Mouse (Mus musculus): ENCODE measurements around the gene Rtn4r. TPM values are rescaled to one million over a fixed set of nuclear protein-coding genes. Genes with fewer than 3 reads are reported as not detected.
A peak's percentile ranks its signal among the peaks of the same experiment; 100 is the strongest.
"Not testable (repeated sequence)": the region's sequence is repeated elsewhere in the genome, so short reads cannot be mapped to it uniquely, and the experiment has no call there.

The Rtn4r gene
- polyA plus RNA-seq, 1 experiment from 2014 or later, result 7.8 TPM

GRCm38 (mm10) chr16:18185715-18186449, 58.4 kb downstream of the Rtn4r start:
- no peak for ATAC-seq
- no peak overlapping the region for H3K4me2 ChIP-seq
- WGBS, result 87% methylated on average over 8 of the region's 8 CpGs

GRCm38 (mm10) chr16:18186798-18187197, 59.4 kb downstream of the Rtn4r start:
- no peaks in the 10 kb centered on the region for H3K36me3 ChIP-seq (ENCODE audit: poor library complexity, severe bottlenecking)
- no peak overlapping the region for H3K9ac ChIP-seq
- no peak overlapping the region for H3K27ac ChIP-seq
- no peak overlapping the region for H3K4me3 ChIP-seq
- H3K9me3 ChIP-seq (replicated peaks), result no peaks in the 10 kb centered on the region
- ATAC-seq, result no peak
- 0 out of 2 replicates have a peak, but pooled peaks cover 4% of the 10 kb centered on the region for H3K27me3 ChIP-seq
- no peaks in the 10 kb centered on the region for H3K4me1 ChIP-seq
- WGBS, result 87% methylated on average over 4 of the region's 4 CpGs
- H3K4me2 ChIP-seq, result no peak overlapping the region

More at GRCm38 (mm10) chr16:18185715-18186449, 58.4 kb downstream of the Rtn4r start:
- Histone ChIP-seq H3K36me3 (ENCODE audit: poor library complexity, severe bottlenecking) (no peaks in the 10 kb centered on the region), H3K9ac (no peak overlapping the region), H3K27me3 (0 out of 2 replicates have a peak, but pooled peaks cover 4% of the 10 kb centered on the region), H3K27ac (no peak overlapping the region), H3K4me3 (no peak overlapping the region), H3K4me1 (no peaks in the 10 kb centered on the region), H3K9me3 (replicated peaks) (no peaks in the 10 kb centered on the region)

- Histone ChIP-seq H3K27ac (no peak overlapping the region), H3K27me3 (0 out of 2 replicates have a peak, but pooled peaks cover 4% of the 10 kb centered on the region), H3K9me3 (replicated peaks) (no peaks in the 10 kb centered on the region), H3K4me1 (no peaks in the 10 kb centered on the region), H3K4me2 (no peak overlapping the region), H3K9ac (no peak overlapping the region), H3K36me3 (ENCODE audit: poor library complexity, severe bottlenecking) (no peaks in the 10 kb centered on the region), H3K4me3 (no peak overlapping the region)
- ATAC-seq, result no peak
- 94% methylated on average over 3 of the region's 3 CpGs for WGBS
Measured at GRCm38 (mm10) chr16:18187221-18187620, 59.8 kb downstream of the Rtn4r start.

- WGBS, result 72% methylated on average over 2 of the region's 2 CpGs
- ATAC-seq, result no peak
- peaks cover 19% of the 10 kb centered on the region for H3K4me1 ChIP-seq
- no peaks in the 10 kb centered on the region for H3K9me3 ChIP-seq (replicated peaks)
- no peak overlapping the region for H3K27ac ChIP-seq
- no peak overlapping the region for H3K9ac ChIP-seq
- no peak overlapping the region for H3K4me2 ChIP-seq
- H3K27me3 ChIP-seq, result 0 out of 2 replicates have a peak, but pooled peaks cover 4% of the 10 kb centered on the region
- no peaks in the 10 kb centered on the region for H3K36me3 ChIP-seq (ENCODE audit: poor library complexity, severe bottlenecking)
- H3K4me3 ChIP-seq, result no peak overlapping the region
Measured at GRCm38 (mm10) chr16:18191006-18191405, 63.6 kb downstream of the Rtn4r start.

- Histone ChIP-seq H3K4me1 (peaks cover 44% of the 10 kb centered on the region), H3K4me3 (no peak overlapping the region), H3K36me3 (ENCODE audit: poor library complexity, severe bottlenecking) (no peaks in the 10 kb centered on the region), H3K9ac (peak overlapping the region; percentile 8; the same call in 1 of the 2 replicates), H3K9me3 (replicated peaks) (no peaks in the 10 kb centered on the region), H3K4me2 (no peak overlapping the region), H3K27me3 (0 out of 2 replicates have a peak, but pooled peaks cover 4% of the 10 kb centered on the region), H3K27ac (peak overlapping the region; percentile 65)
- WGBS, result 76% methylated on average over 15 of the region's 15 CpGs
- ATAC-seq, result peak; percentile 20
Measured at GRCm38 (mm10) chr16:18194208-18194985, 67.0 kb downstream of the Rtn4r start.

GRCm38 (mm10) chr16:18195068-18195467, 67.6 kb downstream of the Rtn4r start:
- Histone ChIP-seq H3K27me3 (0 out of 2 replicates have a peak, but pooled peaks cover 4% of the 10 kb centered on the region), H3K4me2 (no peak overlapping the region), H3K27ac (peak overlapping the region; percentile 65; the same call in 1 of the 2 replicates), H3K4me1 (peaks cover 49% of the 10 kb centered on the region), H3K4me3 (no peak overlapping the region), H3K9me3 (replicated peaks) (no peaks in the 10 kb centered on the region), H3K36me3 (ENCODE audit: poor library complexity, severe bottlenecking) (no peaks in the 10 kb centered on the region), H3K9ac (0 out of 2 replicates have a peak overlapping the region, but pooled peaks have one; percentile 8)
- WGBS, result 44% methylated on average over 5 of the region's 5 CpGs
- ATAC-seq, result peak; percentile 61

GRCm38 (mm10) chr16:18195561-18195960, 68.1 kb downstream of the Rtn4r start:
- ATAC-seq, H3K4me2 ChIP-seq: not testable (repeated sequence)
- 42% methylated on average over 3 of the region's 3 CpGs for WGBS

GRCm38 (mm10) chr16:18197881-18198280, 70.4 kb downstream of the Rtn4r start:
- 88% methylated on average over 6 of the region's 6 CpGs for WGBS
- peaks cover 49% of the 10 kb centered on the region for H3K4me1 ChIP-seq
- no peaks in the 10 kb centered on the region for H3K27me3 ChIP-seq
- H3K9me3 ChIP-seq (replicated peaks), result no peaks in the 10 kb centered on the region
- H3K4me3 ChIP-seq, result no peak overlapping the region
- no peak overlapping the region for H3K9ac ChIP-seq
- H3K36me3 ChIP-seq (ENCODE audit: poor library complexity, severe bottlenecking), result no peaks in the 10 kb centered on the region
- no peak overlapping the region for H3K4me2 ChIP-seq
- peak overlapping the region; percentile 54 for H3K27ac ChIP-seq
- no peak for ATAC-seq

More at GRCm38 (mm10) chr16:18195561-18195960, 68.1 kb downstream of the Rtn4r start:
- H3K4me1 ChIP-seq, result peaks cover 49% of the 10 kb centered on the region
- H3K4me3 ChIP-seq; H3K9ac ChIP-seq; H3K27me3 ChIP-seq; H3K9me3 ChIP-seq (replicated peaks); H3K36me3 ChIP-seq (ENCODE audit: poor library complexity, severe bottlenecking); H3K27ac ChIP-seq: not testable (repeated sequence)

- Histone ChIP-seq H3K36me3 (ENCODE audit: poor library complexity, severe bottlenecking) (no peaks in the 10 kb centered on the region), H3K27me3 (no peaks in the 10 kb centered on the region), H3K9me3 (replicated peaks) (no peaks in the 10 kb centered on the region), H3K4me3 (no peak overlapping the region), H3K27ac (peak overlapping the region; percentile 54), H3K9ac (no peak overlapping the region; the same call in 1 of the 2 replicates), H3K4me1 (peaks cover 49% of the 10 kb centered on the region), H3K4me2 (no peak overlapping the region)
- peak; percentile 28; the same call in 1 of the 2 replicates for ATAC-seq
- WGBS, result 57% methylated on average over 10 of the region's 10 CpGs
Measured at GRCm38 (mm10) chr16:18198365-18199098, 71.1 kb downstream of the Rtn4r start.

- H3K27ac ChIP-seq, result no peak overlapping the region
- no peak overlapping the region for H3K9ac ChIP-seq
- H3K36me3 ChIP-seq (ENCODE audit: poor library complexity, severe bottlenecking), result no peaks in the 10 kb centered on the region
- peaks cover 38% of the 10 kb centered on the region for H3K4me1 ChIP-seq
- H3K27me3 ChIP-seq, result no peaks in the 10 kb centered on the region
- H3K9me3 ChIP-seq (replicated peaks), result no peaks in the 10 kb centered on the region
- H3K4me3 ChIP-seq, result no peak overlapping the region
- H3K4me2 ChIP-seq, result no peak overlapping the region
- WGBS, result 86% methylated on average over 2 of the region's 2 CpGs
- ATAC-seq, result no peak
Measured at GRCm38 (mm10) chr16:18200062-18200461, 72.6 kb downstream of the Rtn4r start.

GRCm38 (mm10) chr16:18201620-18202019, 74.2 kb downstream of the Rtn4r start:
- Histone ChIP-seq H3K27me3 (no peaks in the 10 kb centered on the region), H3K4me3 (no peak overlapping the region), H3K9me3 (replicated peaks) (no peaks in the 10 kb centered on the region), H3K4me1 (peaks cover 26% of the 10 kb centered on the region), H3K4me2 (no peak overlapping the region), H3K27ac (no peak overlapping the region), H3K9ac (no peak overlapping the region), H3K36me3 (ENCODE audit: poor library complexity, severe bottlenecking) (no peaks in the 10 kb centered on the region)
- WGBS, result 36% methylated on average over 1 of the region's 1 CpGs
- no peak for ATAC-seq
